ENCODE assay signal across 1 mouse cellular context in the genomic region with DNA sequence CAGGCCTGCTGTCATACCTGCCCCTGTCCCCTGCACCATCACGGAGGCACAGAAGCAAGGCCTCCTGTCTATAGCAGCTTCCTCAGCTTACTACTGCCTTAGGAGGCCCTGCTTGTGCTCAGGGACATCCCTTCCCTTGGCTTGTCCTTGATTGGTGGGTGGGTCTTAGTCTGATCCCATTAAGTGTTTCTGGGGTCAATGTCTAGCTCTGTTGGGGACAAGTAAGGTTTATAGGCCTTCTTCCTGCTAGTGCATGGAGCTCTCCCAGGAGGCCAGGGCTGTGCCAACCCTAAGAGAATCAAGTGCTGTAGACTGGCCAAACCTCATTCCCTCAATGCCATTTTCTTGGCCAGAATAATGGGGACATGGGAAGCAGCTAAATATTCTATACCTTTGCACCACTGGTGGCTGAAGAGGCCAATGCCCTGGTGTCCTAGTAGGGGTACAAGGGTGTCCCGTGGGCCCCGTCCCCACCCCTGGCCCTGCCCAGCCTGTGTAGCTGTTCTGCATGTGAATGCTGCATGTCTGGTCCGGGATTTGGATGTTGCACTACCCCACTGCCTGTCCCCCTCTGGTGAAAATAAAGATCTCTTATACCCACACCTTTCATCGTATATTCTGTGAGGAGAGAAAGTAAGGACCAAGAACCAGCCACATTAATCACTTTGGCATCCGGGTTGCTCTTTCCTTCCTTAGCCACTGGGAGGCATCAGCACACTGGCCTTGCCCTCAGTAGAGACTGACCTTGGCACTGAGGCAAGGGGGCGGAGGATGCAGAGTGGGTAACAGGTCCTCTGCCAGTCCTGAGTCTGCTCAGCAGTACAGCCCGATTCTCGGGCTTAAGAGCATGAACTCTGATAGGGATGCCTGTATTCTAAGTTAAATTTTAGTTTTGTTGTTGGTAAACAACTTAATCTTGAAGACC.
TF ChIP-seq lines count a peak whose summit lies in the region.

No protein-coding gene starts in this region.

TF ChIP-seq in MEL, 35 proteins besides CTCF, POLR2A, EP300 and RAD21 (continued from another document):
- TF ChIP-seq ETS1 (IDR thresholded peaks at IDR 0.05; ENCODE audit: low read depth, low read length) = no peak
- TF ChIP-seq MAX (IDR thresholded peaks at IDR 0.05; ENCODE audit: low read length) = no peak
- peak; percentile 72 for TF ChIP-seq ELF1 (IDR thresholded peaks at IDR 0.05; ENCODE audit: low read depth, low read length)
- no peak for TF ChIP-seq ZMIZ1 (IDR thresholded peaks at IDR 0.05; ENCODE audit: low read depth, low read length)
- no peak for TF ChIP-seq MYC (IDR thresholded peaks at IDR 0.05; ENCODE audit: low read depth, low read length)
- no peak for TF ChIP-seq GABPA (IDR thresholded peaks at IDR 0.05; ENCODE audit: low read depth, low read length)
- TF ChIP-seq JUND (IDR thresholded peaks at IDR 0.05; ENCODE audit: low read depth, low read length) = no peak
- no peak for TF ChIP-seq UBTF (IDR thresholded peaks at IDR 0.05; ENCODE audit: borderline replicate concordance, insufficient read depth, low read depth, low read length)
- no peak for TF ChIP-seq BHLHE40 (IDR thresholded peaks at IDR 0.05; ENCODE audit: borderline replicate concordance, low read depth, low read length)
- TF ChIP-seq POLR2AphosphoS5 (IDR thresholded peaks at IDR 0.05; ENCODE audit: borderline replicate concordance, low read depth, low read length) = no peak
- no peak for TF ChIP-seq MEF2A (IDR thresholded peaks at IDR 0.05; ENCODE audit: extremely low read depth, insufficient replicate concordance, low read depth, low read length, poor library complexity, severe bottlenecking)
- TF ChIP-seq TAL1 (IDR thresholded peaks at IDR 0.05; ENCODE audit: low read length) = no peak
- no peak for TF ChIP-seq ZKSCAN1 (IDR thresholded peaks at IDR 0.05; ENCODE audit: low read depth, low read length)
- TF ChIP-seq USF1 (IDR thresholded peaks at IDR 0.05; ENCODE audit: low read depth, low read length) = no peak
